Mouse (Mus musculus): Measurements from ENCODE around the gene Brd4.
"Not testable (repeated sequence)": the region's sequence is repeated elsewhere in the genome, so short reads cannot be mapped to it uniquely, and the experiment has no call there.

The Brd4 gene

DNA sequence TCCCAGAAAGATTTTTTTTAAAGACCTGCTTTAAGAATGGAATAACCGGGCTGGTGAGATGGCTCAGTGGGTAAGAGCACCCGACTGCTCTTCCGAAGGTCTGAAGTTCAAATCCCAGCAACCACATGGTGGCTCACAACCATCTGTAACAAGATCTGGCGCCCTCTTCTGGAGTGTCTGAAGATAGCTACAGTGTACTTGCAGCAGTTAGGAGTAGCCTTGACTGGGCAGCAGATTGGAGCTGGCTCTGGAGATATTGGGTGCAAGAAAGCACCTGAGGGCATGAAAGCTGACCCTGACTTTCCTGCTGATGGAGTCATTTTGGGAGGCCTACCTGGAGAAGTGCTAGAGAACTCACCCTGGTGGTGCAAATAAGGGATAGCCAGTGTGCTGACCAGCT is 68.9 kb downstream of the Brd4 start:
- not testable (repeated sequence) for DNase-seq

DNA sequence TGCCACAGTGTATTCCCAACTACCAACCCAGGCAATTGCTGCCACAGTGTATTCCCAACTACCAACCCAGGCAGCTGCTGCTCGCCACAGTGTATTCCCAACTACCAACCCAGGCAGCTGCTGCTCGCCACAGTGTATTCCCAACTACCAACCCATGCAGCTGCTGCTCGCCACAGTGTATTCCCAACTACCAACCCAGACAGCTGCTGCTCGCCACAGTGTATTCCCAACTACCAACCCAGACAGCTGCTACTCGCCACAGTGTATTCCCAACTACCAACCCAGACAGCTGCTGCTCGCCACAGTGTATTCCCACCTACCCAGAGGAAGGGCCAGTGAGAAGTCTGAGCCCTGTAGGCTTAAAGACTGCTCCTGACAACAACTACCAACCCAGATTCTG is 73.0 kb downstream of the Brd4 start:
- not testable (repeated sequence) for DNase-seq

DNA sequence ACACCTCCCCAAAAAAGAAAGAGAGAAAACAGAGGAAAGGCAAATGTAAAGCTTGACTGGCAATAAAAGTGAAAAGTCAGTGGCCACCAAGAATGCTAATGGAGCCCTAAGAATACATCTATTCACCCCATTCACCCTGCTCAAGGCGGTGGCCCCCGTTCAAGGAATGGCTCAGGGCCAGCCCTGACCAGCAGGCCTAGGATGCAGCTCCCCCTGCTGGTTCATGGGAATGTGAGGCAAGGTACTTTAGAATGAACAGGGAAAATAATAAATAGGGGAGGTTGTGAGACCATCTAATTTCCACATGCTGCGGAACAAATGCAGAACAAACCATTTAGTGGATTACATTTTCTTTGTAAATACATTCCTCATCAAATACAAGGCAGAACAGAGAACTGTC is 74.8 kb downstream of the Brd4 start:
- peak; percentile 50 to 53 for DNase-seq

DNA sequence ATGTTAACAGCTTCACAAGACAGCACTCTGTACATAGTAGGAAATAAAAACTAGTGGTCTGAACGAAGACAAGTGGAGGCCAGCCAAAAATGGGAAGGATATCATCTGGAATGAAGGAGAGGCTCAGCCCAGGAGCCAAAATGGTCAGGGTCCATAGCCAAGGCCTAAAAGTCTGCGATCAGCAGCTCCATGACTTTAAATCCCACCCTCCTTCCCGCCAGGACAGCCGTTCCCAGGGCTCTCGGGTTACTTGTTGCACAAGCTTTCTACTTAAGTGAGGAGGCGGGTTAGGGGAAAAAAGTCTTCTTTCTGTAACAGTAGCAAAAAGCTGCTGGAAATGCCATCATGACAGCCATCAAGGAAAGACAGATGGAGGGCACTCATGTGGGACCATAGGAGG is 75.4 kb downstream of the Brd4 start:
- DNase-seq, result no peak

DNA sequence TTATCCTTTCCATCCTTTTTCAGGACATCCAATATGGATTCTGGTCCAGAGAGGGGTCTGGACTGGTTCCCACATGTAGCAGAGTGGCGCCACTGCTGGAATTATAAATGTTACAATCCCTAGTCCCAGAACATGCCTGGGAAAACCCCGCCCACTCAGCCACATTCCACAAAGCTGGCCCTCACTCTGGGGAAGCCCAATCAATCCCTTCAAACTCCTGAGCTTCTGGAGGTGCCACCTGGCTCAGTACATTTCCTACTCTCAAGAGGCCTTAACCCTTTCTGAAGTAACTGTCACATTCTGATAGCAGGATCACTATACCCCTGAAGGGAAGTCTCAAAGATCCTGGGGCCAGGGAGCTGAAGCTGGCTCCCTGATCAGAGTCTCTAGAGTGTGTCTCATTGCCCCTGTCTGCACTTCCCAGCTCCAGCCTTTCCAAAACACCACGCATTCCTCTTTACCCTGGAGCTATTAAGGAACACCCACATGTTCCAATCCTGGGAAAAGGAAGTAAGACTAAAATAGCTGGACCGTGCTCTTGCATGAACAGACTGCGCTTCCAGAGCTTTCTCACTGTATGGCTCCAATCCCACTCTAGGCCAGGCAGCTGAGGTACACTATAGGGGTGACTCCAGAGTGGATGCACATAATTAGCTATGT is 76.8 kb downstream of the Brd4 start:
- DNase-seq, result no peak

DNA sequence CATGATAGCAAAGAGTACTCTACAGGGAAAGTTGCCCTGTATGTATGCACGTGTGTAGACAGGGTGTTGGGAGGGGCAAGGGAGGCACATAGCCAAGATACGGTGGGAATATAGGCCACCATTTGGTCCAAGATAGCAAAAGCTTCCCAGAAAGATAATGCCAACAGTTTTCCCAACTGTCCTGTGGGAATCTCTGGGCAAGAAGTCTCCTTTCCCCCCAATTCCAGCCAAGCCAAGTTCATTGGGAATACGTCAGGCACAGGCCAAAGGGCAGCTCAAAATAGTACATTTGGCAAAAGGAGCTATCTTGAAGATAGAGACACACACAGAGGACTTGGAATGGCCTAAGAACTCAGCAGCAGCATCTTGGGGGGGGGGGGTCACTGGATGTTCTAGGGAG is 79.2 kb downstream of the Brd4 start:
- DNase-seq, result no peak

DNA sequence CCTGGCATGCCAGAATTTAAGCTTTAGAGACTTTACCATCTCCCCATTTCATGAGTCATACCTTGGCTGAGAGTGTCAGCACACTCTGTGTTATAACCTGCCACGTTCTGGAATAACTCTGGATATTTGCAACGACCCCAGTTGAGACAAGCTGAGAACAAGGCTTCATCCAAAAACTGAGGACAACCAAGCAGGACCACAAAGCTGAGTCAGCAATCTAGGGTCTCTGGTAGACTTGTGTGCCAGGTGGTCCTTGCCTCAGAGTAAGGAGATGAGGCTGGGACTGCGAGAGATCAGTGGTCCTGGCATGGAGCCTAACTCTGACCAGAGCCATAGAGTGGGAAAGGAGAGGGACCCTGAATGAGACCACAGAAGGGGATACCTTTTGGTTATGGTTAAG is 81.5 kb downstream of the Brd4 start:
- no peak for DNase-seq

DNA sequence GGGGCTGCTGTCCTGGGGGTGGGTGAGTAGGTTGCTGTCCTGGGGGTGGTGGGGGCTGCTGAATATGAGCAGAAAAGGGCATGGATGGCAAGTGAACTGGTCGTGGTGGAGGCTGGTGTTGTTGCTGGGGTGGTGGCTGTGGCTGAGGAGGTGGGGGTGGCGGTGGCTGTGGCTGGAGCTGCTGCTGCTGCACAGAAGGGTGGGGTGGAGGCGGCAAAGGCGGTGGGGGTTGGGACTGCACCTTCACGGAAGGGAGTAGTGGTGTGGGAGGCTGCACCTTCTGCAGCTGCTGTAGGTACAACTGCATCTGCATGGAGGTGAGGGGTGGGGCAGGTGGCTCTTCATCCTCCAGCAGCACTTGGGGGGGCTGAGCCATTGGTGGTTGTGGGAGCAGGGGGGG is 83.4 kb downstream of the Brd4 start:
- DNase-seq, result peak; percentile 56 to 74

DNA sequence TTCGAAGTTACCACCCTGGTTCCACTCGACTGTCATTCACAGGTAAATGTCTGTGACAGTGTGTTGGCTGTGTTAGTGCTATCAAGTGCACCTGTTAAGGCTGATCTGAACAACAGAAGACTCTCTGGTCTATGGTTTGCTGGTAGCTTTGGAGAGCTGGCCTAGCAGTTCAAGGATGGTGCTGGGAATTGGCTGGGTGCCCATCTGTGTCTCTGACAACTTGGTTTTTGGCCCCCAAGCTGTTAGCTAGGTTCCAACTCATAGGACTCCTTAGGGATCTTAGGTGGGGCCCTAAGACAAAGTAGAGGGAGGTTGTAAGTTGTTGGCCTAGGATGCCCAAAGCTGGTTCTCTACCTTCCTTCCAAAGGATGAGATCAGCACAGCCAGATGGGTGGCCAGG is 84.7 kb downstream of the Brd4 start:
- DNase-seq, result no peak

DNA sequence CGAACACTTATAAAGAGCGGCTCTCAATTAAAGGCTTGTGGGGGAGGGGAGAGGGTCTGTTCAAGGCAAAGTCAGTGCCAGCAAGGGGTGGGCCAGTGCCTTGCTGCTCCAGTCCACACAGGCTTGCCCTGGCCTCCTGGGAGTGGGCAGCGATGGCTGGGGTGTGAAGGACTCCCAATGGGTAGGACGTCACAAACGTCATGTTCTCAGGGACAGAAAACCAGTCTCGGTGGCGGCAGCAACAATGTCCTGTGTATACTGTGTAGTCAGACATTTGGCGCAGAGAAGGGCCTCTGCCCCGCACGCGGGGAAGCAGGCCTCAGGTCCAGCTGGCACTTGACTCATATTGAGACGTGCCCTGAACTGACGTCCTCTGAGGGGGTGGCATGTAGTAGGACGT is 87.4 kb downstream of the Brd4 start:
- no peak for DNase-seq

DNA sequence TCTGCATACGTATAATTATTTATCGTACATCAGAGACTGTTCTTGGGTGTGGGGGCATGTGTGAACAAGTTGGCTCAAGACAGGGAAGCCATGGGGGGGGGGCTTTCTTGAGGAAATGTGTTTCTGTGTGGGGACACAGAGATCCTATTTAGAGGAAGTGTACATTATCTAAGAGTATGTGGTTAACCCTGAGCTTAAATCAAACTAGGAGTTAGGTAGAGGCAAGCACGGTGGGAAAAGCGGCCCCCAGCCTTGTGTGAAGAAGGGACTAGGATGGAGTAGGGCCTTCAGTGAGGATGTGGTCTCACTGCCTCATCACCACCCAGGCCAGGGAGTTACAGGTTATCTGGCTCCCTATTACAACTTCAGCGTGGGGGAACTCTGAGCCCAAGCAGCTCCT is 88.8 kb downstream of the Brd4 start:
- DNase-seq, result no peak

DNA sequence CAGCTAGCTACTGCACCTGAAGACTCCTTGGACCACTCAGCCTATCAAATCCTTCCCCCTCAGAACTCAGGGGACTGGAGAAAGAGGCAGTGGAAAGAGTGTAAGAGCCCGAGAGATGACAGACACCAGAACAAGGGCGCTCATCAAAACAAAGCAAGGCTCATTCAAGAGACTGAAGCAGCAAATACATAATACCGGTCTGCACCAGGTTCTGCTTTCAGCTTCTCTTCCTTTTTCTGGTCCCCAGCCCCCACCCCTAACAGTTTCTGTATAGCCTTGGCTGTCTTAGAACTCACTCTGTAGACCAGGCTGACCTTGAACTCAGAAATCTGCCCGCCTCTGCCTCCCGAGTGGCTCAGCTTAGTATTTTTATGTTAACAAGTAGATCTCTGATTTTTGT is 91.5 kb downstream of the Brd4 start:
- no peak for DNase-seq

DNA sequence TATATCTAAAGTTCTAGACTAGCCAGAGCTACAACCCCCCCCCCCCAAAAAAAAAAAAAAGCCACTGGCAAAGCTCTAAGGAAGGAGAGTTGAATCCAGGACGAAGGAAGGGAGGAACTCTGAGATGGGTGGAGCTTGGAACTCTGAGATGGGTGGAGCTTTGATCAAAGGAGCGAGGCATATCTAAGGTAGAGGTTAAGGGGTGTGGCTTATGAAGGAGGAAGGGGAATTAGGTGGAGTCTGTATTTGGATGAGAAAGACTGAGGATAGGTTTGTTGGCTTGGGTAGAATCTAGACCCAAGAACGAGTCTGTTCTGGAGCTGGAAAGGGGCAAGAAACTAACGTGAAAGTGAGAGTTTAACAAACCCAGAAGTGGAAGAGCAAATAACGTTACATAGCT is 94.7 kb downstream of the Brd4 start:
- DNase-seq, result peak in 1 of 2 experiments; percentile 26

DNA sequence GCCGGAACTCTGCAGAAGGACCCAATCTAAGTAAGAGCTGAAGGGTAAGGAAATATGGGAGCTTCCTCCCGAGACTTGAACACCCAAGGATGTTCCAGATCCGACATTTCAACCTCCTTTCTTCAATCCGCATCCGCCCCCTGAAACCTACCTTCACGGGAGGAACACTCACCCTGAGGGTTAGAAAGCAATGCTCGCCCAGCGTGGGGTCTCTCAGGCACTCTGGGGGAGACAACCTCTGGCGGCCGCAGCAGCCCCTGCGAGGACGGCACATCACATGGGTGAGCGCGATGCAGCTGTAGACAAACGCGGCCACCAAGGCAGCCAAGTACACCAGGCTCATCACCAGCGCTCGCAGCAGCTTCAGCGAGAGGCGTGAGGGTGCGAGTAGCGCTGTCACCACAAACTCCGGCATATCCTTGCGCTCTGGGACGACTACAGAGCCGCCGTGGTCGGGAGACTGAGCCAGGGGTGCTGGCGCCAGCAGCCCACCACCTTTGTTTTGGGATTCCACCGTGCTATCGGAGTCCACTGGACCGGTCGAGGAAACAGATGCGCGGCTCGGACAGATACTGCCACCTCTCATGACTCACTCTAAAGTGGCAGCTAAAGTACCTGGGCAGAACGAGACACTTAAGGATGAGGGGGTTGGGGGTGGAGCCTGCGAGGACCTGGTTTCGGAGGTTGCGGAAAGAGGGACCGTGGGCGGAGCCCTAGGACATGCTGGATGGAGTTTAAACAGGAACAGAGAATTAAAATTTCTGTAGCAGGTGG is 95.5 kb downstream of the Brd4 start, which contains the start of gene Ephx3:
TSS of gene Ephx3 (minus strand) at position 687 of the 774 bp plus-strand sequence.
- peak; percentile 27 to 48 for DNase-seq

DNA sequence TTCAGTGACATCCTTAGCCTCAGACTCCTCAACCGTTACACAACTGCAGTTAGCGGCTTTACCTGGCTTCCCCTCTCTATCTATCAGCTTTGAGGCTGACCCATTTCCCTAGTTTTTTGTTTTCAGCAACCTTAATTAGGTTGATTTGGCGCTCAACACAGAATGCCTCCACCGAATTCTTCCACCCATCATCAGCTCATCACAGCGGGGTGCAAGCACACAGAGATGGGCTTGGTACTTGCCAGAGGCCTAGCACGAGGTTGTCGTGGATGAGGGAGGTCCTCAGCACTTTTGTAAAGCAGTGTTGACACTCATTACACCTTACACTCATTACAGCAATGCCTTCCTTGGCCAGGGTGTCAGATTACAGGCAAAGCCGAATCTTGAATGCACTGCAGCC is 101.5 kb downstream of the Brd4 start:
- DNase-seq, result no peak

DNA sequence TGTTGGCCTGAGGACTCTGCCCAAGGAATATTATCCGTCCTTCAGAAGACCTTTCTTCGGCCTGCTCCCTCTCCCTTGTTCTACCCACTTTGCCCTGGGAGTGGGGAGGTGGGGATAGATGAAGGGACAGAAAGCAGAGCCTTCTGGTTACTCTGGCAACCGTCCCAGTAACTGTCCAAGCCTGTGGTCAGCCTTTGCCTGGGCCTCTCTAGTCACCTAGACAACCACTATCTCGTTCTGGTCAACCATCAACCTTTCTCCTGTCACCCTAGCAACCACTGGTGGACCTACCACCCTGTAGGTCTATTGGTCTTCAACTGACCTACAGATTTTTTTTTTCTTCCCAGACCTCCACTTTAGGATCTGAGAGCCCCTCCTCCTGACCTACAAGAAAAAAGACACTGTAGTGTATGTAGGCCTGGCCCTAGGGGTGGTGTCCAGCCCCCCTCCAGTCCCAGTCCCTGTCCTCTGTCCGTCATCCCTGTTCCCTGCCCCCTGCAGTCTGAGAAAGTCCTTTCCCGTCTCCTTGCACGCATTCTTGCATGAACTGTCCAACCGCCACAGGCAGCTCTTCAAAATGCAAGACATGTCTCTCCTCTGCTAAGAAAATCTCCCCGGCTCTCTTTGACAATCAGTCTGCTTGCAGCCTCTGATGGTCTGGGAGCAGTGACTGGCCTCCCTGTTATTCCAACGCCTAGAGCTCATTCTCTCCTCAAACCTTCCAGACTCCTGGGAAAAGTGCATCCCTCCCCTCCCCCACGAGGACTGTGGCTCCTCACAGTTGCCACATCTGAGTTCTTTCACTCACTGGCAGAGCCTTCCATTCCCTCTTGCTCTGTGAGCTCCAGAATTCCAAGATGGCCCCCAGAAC is 104.7 kb downstream of the Brd4 start:
- DNase-seq, result no peak

DNA sequence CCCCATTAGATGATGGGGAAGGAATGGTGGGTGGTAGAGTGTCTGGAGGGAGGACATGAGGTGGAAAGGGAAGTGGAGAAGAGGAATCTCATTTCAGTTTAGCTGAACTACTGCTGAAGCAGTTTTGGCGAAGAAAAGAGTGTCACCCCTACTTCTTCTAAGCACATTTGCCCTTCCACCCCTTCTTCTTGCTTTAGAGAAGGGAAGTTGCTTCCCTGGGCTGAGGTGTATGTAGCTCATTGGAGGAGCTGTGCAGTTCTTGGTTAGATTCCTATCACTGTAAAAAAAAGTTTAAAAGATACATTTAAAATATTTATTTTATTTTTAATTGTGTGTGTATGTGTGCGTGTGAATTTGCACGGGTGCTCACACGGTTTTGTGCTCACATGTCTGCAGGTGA is 107.6 kb downstream of the Brd4 start:
- DNase-seq, result no peak

DNA sequence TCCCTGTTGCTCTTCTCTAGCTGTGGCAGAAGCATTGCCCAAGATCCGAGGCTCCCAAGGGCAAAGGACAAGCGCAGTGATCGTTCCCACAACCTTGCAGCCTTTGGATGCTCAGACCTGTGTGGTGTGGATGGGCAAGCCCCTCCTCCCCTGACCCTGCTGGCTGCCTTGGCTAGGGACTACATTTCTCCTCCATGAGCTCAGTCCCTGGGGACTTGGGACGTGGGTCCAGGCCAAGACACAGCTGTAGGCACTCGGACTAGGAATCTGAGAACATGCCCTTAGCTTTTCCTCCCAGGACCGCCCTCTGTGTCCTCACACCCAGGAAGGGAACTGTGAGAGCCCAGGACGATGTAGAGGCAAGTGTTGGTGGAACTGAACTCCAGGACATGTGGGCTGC is 111.4 kb downstream of the Brd4 start:
- no peak for DNase-seq

DNA sequence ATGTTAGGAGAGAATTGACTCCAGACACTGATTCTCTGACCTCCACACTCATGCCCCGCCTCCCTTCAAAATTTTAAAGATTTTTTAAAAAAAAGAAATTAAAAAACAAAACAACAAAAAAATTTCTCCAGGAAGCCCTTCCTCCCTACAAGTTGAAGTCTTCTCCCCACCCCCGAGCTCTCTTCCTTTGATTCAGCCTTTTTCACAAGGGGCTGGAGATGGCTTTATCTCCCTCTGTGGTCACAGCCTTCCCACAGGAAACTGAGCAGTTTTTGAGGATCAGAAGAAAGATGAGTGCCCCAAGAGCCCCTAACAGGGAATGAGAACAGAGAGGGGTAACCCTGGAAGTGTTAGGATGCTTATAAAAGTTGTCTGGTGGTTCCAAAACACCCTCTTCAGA is 112.0 kb downstream of the Brd4 start:
- no peak for DNase-seq

DNA sequence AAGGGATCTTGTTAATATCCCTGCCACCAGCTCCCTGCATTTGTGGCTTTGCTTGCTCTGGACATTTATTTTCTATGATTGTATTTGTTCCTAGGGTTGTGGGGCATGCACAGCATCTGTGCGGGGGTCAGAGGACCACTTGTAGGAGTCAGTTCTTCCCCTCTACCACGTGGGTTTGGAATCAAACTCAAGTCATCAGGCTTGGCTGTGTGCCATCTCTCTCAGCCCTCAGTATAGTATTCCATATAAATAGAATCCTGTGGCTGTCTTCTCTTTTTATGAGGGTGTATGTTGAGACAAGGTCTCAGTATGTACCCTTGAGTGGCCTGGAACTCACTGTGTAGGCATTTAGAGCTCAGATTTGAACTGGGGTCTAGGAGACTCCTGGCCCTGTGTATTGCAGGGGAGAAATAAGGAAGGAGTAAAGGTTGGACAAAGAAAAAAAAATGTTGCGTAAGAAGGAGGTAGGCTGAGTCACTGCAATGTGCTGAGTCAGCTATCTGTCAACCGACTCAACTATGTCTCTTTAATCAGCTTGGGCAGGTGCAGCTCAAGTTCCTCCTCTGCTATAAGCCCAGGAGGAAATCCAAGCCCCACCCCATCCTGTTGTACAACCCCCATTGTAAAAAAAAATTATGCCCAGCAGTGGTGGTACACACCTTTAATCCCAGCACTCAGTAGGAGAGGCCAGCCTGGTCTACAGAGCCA is 114.8 kb downstream of the Brd4 start:
- peak; percentile 41 to 70 for DNase-seq

DNA sequence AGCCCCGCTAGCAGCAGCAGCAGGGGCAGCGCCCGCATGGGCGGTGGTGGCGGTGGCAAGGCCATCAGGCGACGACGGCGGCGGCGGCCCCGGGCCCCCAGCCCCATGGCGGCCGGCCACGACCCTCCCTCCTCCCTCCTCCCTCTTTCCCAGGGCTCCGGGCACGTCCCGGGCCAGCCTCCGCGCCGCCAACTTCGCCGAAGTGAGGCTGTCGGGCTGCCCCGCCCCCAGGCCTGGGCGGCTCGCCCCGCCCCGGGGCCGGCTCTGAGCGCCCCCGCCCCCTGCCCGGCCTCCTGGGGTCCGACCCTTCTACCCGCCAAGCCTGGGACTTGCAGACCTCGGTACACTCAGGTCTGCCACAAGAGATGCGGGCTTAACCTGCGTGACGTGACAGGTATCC is 117.8 kb downstream of the Brd4 start, which contains the start of gene Notch3:
TSS of gene Notch3 (minus strand) at position 166 of the 400 bp plus-strand sequence.
- DNase-seq, result peak; percentile 71 to 81

DNA sequence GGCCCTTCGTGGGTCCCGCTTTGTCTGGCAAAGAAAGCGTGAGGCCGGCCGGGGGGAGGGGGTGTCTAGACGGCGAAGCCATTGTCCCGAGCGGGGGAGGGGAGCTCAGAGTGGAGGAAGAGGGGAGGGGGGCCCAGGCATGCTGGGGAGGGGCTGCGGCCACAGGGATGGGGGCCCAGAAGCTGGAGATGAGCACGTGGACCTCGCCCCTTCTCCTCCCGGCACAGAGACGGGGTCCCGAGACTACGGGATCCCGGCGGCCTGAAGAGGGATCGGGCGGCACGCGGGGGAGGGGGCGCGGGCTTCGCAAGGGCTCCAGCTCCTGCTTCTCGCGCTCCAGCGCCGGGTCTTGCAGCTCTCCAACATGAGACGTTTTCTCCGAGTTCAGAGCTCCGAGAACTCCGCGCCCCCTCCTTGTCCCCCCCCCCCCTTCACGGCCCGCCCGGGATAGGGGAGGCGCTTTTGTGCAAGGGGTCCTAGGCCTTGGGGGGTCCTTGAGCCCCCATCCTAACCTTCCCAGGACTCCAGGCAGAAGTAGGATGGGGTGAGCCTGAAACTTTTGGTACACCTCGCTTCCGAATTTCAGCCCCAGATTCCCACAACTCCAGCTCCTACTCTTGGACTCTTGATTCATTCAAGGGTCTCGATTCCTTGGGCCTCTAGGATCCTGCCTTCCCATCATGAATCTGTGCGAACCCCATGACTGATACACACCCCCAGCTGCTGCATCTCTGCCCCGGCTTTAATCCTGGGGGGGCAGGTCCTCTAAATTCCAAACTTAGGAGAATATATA is 118.5 kb downstream of the Brd4 start:
- DNase-seq, result peak; percentile 82
